21 mouse cellular contexts compared by ENCODE assay signal in genomic region chr7:118852611-118853010, GRCm38 (mm10). TPM values are rescaled to one million over a fixed set of nuclear protein-coding genes. Genes with fewer than 3 reads are reported as not detected.
A peak's percentile ranks its signal among the peaks of the same experiment; 100 is the strongest.
DNase-seq lines count a peak whose midpoint lies in the region; ATAC-seq and TF ChIP-seq lines count a peak whose summit lies in the region.
"Had no signal": no experiment of that assay in that cellular context is flagged by ENCODE, and none has a peak within 500 bp of the region (broad histone marks: within the 10 kb centered on the region; RNA-seq: fewer than 3 reads in every experiment).

No protein-coding gene starts in this region.

- intact Hi-C loops in gastrocnemius, adult 2 months (cut with DNase I) = loop anchor here (10.0 kb wide), 1 partner anchor 88 kb away; no protein-coding TSS in a partner anchor
- intact Hi-C loops in heart, postnatal 25 days (cut with DNase I) = loop anchor here (5.0 kb wide), 2 partner anchors 85 to 140 kb away; no protein-coding TSS in a partner anchor

- peaks cover 28 to 50% of the 10 kb centered on the region in 2 experiments for H3K4me1 ChIP-seq in heart, embryonic 14.5 days (ENCODE audit: control insufficient read depth in 2 of 2, insufficient read depth in 2 of 2, low read length in 2 of 2)
- H3K4me1 ChIP-seq in kidney, embryonic 15.5 days = peaks cover 34% of the 10 kb centered on the region
- peaks cover 26% of the 10 kb centered on the region for H3K4me1 ChIP-seq in brown adipose tissue, adult 24 weeks (ENCODE audit: control insufficient read depth, insufficient read depth, insufficient read length, low read length)

- H3K9ac ChIP-seq in heart, embryonic 14.5 days (ENCODE audit: low read length) = no peak overlapping the region
- no peak overlapping the region for H3K9ac ChIP-seq in kidney, embryonic 15.5 days
- H3K9ac ChIP-seq: embryonic facial prominence, embryonic 12.5 days; forebrain, embryonic 13.5 days; heart, embryonic 12.5 days; hindbrain, embryonic 14.5 days; intestine, embryonic 15.5 days had no signal

- no peak for ATAC-seq in heart, embryonic 14.5 days (ENCODE audit: insufficient number of reproducible peaks, insufficient read depth, low FRiP score, low read depth)
- ATAC-seq in kidney, embryonic 15.5 days (replicated peaks; ENCODE audit: low FRiP score) = no peak
- ATAC-seq: forebrain, embryonic 13.5 days; intestine, embryonic 15.5 days had no signal

- H3K27ac ChIP-seq in gastrocnemius, adult 2 months = peak overlapping the region; percentile 20; the same call in 1 of the 2 replicates
- H3K27ac ChIP-seq in heart, embryonic 14.5 days (replicated peaks in 1 of 2; ENCODE audit: control insufficient read depth in 1 of 2, insufficient read depth in 1 of 2, low read depth in 2 of 2, low read length in 2 of 2) = peak overlapping the region; percentile 8 to 11; a peak in 1 of 4 replicates
- H3K27ac ChIP-seq in kidney, embryonic 15.5 days = peak overlapping the region; percentile 27; the same call in 1 of the 2 replicates
- H3K27ac ChIP-seq in brown adipose tissue, adult 24 weeks (replicated peaks; ENCODE audit: low read depth, low read length) = peak overlapping the region; percentile 35
- H3K27ac ChIP-seq: embryonic facial prominence, embryonic 12.5 days; forebrain, embryonic 13.5 days; hindbrain, embryonic 10.5 days; hindbrain, embryonic 14.5 days; intestine, embryonic 15.5 days had no signal

- no peaks in the 10 kb centered on the region for H3K9me3 ChIP-seq in heart, embryonic 14.5 days (ENCODE audit: control insufficient read depth, low read length)
- H3K9me3 ChIP-seq in kidney, embryonic 15.5 days (replicated peaks) = no peaks in the 10 kb centered on the region
- H3K9me3 ChIP-seq: embryonic facial prominence, embryonic 12.5 days; forebrain, embryonic 13.5 days; heart, embryonic 12.5 days; hindbrain, embryonic 10.5 days; intestine, embryonic 15.5 days had no signal

- no peaks in the 10 kb centered on the region for H3K27me3 ChIP-seq in heart, embryonic 14.5 days (ENCODE audit: control insufficient read depth, insufficient read depth, low read length)
- H3K27me3 ChIP-seq in kidney, embryonic 15.5 days = no peaks in the 10 kb centered on the region
- H3K27me3 ChIP-seq: CH12.LX; embryonic facial prominence, embryonic 12.5 days; forebrain, embryonic 13.5 days; heart, embryonic 12.5 days; intestine, embryonic 15.5 days had no signal

- no peak for DNase-seq in gastrocnemius, adult 2 months
- no peak for DNase-seq in gastrocnemius, postnatal 10 days
- DNase-seq in heart, postnatal 25 days (ENCODE audit: low spot score) = no peak
- no peak for DNase-seq in kidney, adult 11 months
- DNase-seq: adrenal gland, adult 2 months; adrenal gland, postnatal 25 days; cerebellum, adult 11 months; cerebellum, adult 8-10 months; cerebellum, postnatal 14 days; embryo, embryonic 11 days; kidney, adult 2 months had no signal

- H3K36me3 ChIP-seq in heart, embryonic 14.5 days (ENCODE audit: control insufficient read depth, insufficient read depth, low read length) = peaks cover 54% of the 10 kb centered on the region
- peaks cover 59% of the 10 kb centered on the region for H3K36me3 ChIP-seq in kidney, embryonic 15.5 days

- H3K4me3 ChIP-seq in gastrocnemius, adult 2 months = no peak overlapping the region
- no peak overlapping the region for H3K4me3 ChIP-seq in heart, embryonic 14.5 days (ENCODE audit: control insufficient read depth in 1 of 2, insufficient read depth in 1 of 2, low read depth in 1 of 2, low read length in 2 of 2)
- no peak overlapping the region for H3K4me3 ChIP-seq in kidney, embryonic 15.5 days (replicated peaks)
- H3K4me3 ChIP-seq in brown adipose tissue, adult 24 weeks (ENCODE audit: insufficient read depth, low read depth, low read length) = no peak overlapping the region
- H3K4me3 ChIP-seq: embryonic facial prominence, embryonic 12.5 days; forebrain, embryonic 13.5 days; heart, embryonic 12.5 days; hindbrain, embryonic 10.5 days; intestine, embryonic 15.5 days had no signal

- no peak overlapping the region for H3K4me2 ChIP-seq in heart, embryonic 14.5 days (ENCODE audit: low read length)
- no peak overlapping the region for H3K4me2 ChIP-seq in kidney, embryonic 15.5 days
- H3K4me2 ChIP-seq: embryonic facial prominence, embryonic 12.5 days; heart, embryonic 12.5 days; hindbrain, embryonic 14.5 days; intestine, embryonic 15.5 days had no signal

- 72% methylated on average over 4 of the region's 4 CpGs for WGBS in heart, embryonic 14.5 days
- WGBS in kidney, embryonic 15.5 days = 86% methylated on average over 4 of the region's 4 CpGs

- no peak for TF ChIP-seq CTCF in gastrocnemius, adult 2 months (IDR thresholded peaks at IDR 0.05)

RNA-seq across cellular contexts. Expression of gene Iqck, which starts 2.9 kb away (rescaled TPM):
- total RNA-seq in gastrocnemius, adult 2 months (2021) = under 1 TPM; 0.22 to 0.23 TPM
- total RNA-seq in gastrocnemius, postnatal 10 days (2021) = under 1 TPM; 0.59 to 0.63 TPM
- 0.93 and 1.1 TPM in 2 replicates for polyA plus RNA-seq in heart, embryonic 14.5 days (2014; fragmentation: Nextera tagmentation; extraction: Ambion mirVana)
- total RNA-seq in heart, postnatal 25 days (2021) = under 1 TPM; 0.44 to 0.64 TPM
- 3.1 and 3.5 TPM in 2 replicates for polyA plus RNA-seq in kidney, embryonic 15.5 days (2015; fragmentation: Nextera tagmentation; extraction: Ambion mirVana)
- polyA plus RNA-seq in brown adipose tissue, adult 24 weeks (2012; ENCODE audit: insufficient read depth, insufficient read length, missing spikeins) = 1.3 and 3.8 TPM in 2 replicates

RNA-seq across cellular contexts. Expression of gene Knop1, which starts 3.4 kb away (rescaled TPM):
- total RNA-seq in gastrocnemius, adult 2 months (2021) = 10 to 100 TPM; 24.5 to 27.3 TPM
- total RNA-seq in gastrocnemius, postnatal 10 days (2021) = 10 to 100 TPM; 25.3 to 27.2 TPM
- 53.5 and 55.0 TPM in 2 replicates for polyA plus RNA-seq in heart, embryonic 14.5 days (2014; fragmentation: Nextera tagmentation; extraction: Ambion mirVana)
- 10 to 100 TPM; 14.6 to 15.3 TPM for total RNA-seq in heart, postnatal 25 days (2021)
- 121 and 138 TPM in 2 replicates for polyA plus RNA-seq in kidney, embryonic 15.5 days (2015; fragmentation: Nextera tagmentation; extraction: Ambion mirVana)
- polyA plus RNA-seq in brown adipose tissue, adult 24 weeks (2012; ENCODE audit: insufficient read depth, insufficient read length, missing spikeins) = 21.2 TPM in 2 replicates
